In the genomic region with DNA sequence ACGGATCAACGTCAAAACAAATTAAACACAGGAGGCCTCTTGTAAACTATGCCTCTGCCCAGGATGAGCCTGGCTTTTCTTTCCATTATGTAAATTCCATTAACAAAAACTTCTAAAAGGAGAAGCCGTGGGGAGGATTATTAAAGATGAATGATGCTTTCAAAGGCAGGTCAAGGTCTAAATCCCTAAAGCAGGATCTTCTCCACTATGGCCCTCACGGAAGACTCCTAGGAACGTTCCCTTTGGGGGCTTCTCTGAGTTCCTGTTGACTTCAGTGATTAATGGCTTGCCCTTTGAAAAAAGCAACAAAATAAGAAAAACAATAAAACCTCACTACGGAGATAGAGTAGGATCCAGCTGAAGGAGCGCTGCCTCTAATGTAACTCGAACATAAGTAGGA, we compare ENCODE assay signal across 14 mouse cellular contexts.
"Had no signal": no experiment of that assay in that cellular context is flagged by ENCODE, and none has a peak within 500 bp of the region (broad histone marks: within the 10 kb centered on the region; RNA-seq: fewer than 3 reads in every experiment).

No protein-coding gene starts in this region.

- H3K27ac ChIP-seq: limb, embryonic 15.5 days; liver, embryonic 13.5 days; lung, embryonic 15.5 days; neural tube, embryonic 13.5 days had no signal

- H3K36me3 ChIP-seq: limb, embryonic 15.5 days; liver, embryonic 13.5 days; lung, embryonic 15.5 days; neural tube, embryonic 13.5 days had no signal

- H3K27me3 ChIP-seq: limb, embryonic 15.5 days; liver, embryonic 13.5 days; lung, embryonic 15.5 days; neural tube, embryonic 13.5 days had no signal

- H3K9ac ChIP-seq: limb, embryonic 15.5 days; liver, embryonic 13.5 days; liver, postnatal 0 days; lung, embryonic 15.5 days; neural tube, embryonic 13.5 days had no signal

- H3K9me3 ChIP-seq: limb, embryonic 15.5 days; liver, embryonic 13.5 days; lung, embryonic 15.5 days had no signal

- DNase-seq: kidney, adult 8-10 months; kidney, postnatal 36 days; layer of hippocampus, adult 9-11 months; layer of hippocampus, postnatal 36 days; liver, embryonic 13.5 days; liver, postnatal 0 days; lung, postnatal 14 days; right cerebral cortex, postnatal 14 days; thymus, adult 2 months; thymus, postnatal 25 days had no signal

- H3K4me2 ChIP-seq: limb, embryonic 15.5 days; liver, embryonic 13.5 days; lung, embryonic 15.5 days; neural tube, embryonic 13.5 days had no signal

- H3K4me3 ChIP-seq: limb, embryonic 15.5 days; liver, embryonic 13.5 days; lung, embryonic 15.5 days; neural tube, embryonic 13.5 days had no signal

- H3K4me1 ChIP-seq: liver, embryonic 13.5 days had no signal

- ATAC-seq: intestine, embryonic 16.5 days; liver, postnatal 0 days had no signal
